Mouse (Mus musculus): Measurements from ENCODE around the gene Rhbdf1.

The Rhbdf1 gene

DNA sequence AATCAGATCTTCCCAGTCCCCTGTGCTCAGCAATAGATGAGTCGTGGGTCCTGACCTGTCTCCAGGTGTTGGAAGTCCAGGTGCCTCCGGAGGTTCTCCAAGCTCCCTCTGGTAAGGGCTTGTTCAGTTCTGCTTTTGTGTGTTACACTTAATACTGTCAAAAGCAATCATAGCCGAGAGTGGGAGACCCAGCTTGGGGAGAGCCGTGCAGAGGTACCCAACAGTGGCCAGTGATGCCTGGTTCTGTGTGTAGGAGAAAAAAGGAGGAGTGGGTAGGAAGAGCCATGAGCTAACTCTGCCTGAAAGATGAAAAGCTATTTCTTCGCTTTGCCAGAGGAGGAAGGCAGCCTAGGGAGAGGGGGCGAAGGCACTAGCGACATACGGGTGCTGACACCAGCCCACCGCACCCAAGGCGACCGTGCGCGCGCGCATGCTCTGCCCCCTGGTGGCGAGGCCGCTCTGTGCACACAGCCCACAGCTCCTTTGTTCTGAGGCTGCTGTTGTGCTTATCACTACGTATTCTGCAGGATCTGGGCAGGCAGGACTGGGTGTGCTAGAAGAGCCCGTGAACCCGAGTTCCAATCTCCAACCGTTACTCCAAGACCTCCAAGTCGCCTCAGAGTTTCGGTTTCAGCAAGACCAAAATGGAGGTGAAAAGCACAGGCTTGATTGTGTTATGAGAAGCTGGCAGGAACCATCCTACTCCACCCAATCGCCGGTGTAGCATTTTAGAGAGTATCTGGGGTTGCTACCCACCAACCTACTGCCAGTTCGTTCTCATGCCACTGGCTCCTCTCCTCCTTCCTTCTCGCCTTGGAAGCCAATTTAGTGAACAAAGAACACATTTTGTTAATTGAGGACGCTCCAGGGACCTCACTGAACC, 59.9 kb downstream of the Rhbdf1 start:
- in situ Hi-C loops (cut with MboI; ENCODE audit: low pct_unique_long_range_greater_than_20kb in 1 of 2, low sequenced_read_pairs in 2 of 2, unreplicated experiment in 1 of 2) = no loop called here

DNA sequence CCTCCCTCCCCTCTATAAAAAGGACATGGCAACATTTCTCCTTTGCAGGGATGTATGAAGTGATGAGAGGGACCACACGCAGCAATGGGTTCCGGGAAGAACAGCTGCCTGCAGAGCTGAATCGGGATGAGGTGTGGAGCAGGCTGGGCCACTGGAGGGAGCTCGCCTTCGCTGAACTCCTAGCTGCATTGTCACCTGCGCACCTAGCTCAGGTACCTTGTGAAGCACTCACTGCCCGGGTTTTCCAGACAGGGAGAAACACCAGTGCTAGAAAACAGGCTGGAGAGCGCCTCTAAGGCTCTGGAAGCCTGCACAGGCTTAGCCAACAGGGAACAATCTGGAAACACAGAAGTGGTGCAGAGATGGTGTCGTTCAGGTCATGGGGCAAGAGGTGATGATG, 60.6 kb downstream of the Rhbdf1 start:
- in situ Hi-C loops (cut with MboI; ENCODE audit: low pct_unique_long_range_greater_than_20kb in 1 of 2, low sequenced_read_pairs in 2 of 2, unreplicated experiment in 1 of 2) = no loop called here

DNA sequence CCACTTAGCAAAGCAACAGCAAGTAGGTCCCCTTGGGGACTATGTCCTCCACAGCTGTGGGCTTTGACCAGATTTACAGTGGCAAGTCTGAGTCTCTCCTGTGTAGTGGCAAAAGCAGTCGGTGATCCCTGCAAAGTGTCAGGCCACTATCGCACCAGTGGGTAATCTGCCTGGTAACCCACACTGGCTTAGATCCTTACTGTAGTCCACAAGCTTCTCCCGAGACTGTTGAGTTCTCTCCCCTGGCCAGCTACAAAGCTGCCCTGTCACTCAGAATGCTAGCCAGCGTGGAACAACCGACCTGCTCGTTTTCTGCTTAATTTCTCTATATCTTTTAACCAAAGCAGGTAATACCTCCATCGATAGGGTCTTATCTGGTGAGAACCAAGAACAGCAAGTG, 61.8 kb downstream of the Rhbdf1 start:
- in situ Hi-C loops (cut with MboI; ENCODE audit: low pct_unique_long_range_greater_than_20kb in 1 of 2, low sequenced_read_pairs in 2 of 2, unreplicated experiment in 1 of 2) = no loop called here
